Mouse (Mus musculus): ENCODE measurements around the gene Ptpre. TPM values are rescaled to one million over a fixed set of nuclear protein-coding genes. Genes with fewer than 3 reads are reported as not detected.

Gene Ptpre
- polyA plus RNA-seq, 1 experiment from 2014 or later, result 3.5 TPM

GRCm38 (mm10) chr7:135641698-135642507, 104.6 kb downstream of the Ptpre start:
- WGBS, result 63% methylated on average over 14 of the region's 14 CpGs
- no peak overlapping the region for H3K4me2 ChIP-seq (replicated peaks)
- ATAC-seq (ENCODE audit: low FRiP score, low read depth), result no peak
- H3K4me3 ChIP-seq, result no peak overlapping the region
- no peaks in the 10 kb centered on the region for H3K36me3 ChIP-seq
- H3K27me3 ChIP-seq, result no peaks in the 10 kb centered on the region
- H3K9ac ChIP-seq, result no peak overlapping the region
- no peak overlapping the region for H3K27ac ChIP-seq
- no peaks in the 10 kb centered on the region for H3K9me3 ChIP-seq
- H3K4me1 ChIP-seq, result peaks cover 5% of the 10 kb centered on the region

GRCm38 (mm10) chr7:135644452-135644851, 107.2 kb downstream of the Ptpre start:
- Histone ChIP-seq H3K4me1 (no peaks in the 10 kb centered on the region), H3K9ac (no peak overlapping the region), H3K4me3 (no peak overlapping the region), H3K27ac (no peak overlapping the region), H3K4me2 (replicated peaks) (no peak overlapping the region), H3K36me3 (no peaks in the 10 kb centered on the region), H3K27me3 (no peaks in the 10 kb centered on the region), H3K9me3 (0 out of 2 replicates have a peak, but pooled peaks cover 6% of the 10 kb centered on the region)
- 84% methylated on average over 1 of the region's 1 CpGs for WGBS
- ATAC-seq (ENCODE audit: low FRiP score, low read depth), result no peak

- no peak overlapping the region for H3K4me3 ChIP-seq
- no peak overlapping the region for H3K4me2 ChIP-seq (replicated peaks)
- 82% methylated on average over 6 of the region's 6 CpGs for WGBS
- no peaks in the 10 kb centered on the region for H3K36me3 ChIP-seq
- no peak overlapping the region for H3K27ac ChIP-seq
- ATAC-seq (ENCODE audit: low FRiP score, low read depth), result no peak
- H3K27me3 ChIP-seq, result no peaks in the 10 kb centered on the region
- H3K4me1 ChIP-seq, result peaks cover 5% of the 10 kb centered on the region; the same call in 1 of the 2 replicates
- no peak overlapping the region for H3K9ac ChIP-seq
- H3K9me3 ChIP-seq, result 0 out of 2 replicates have a peak, but pooled peaks cover 6% of the 10 kb centered on the region
These were observed 109.7 kb downstream of the Ptpre start for GRCm38 (mm10) chr7:135646976-135647375.

- Histone ChIP-seq H3K36me3 (no peaks in the 10 kb centered on the region), H3K27me3 (no peaks in the 10 kb centered on the region), H3K4me3 (no peak overlapping the region), H3K27ac (no peak overlapping the region), H3K9me3 (0 out of 2 replicates have a peak, but pooled peaks cover 6% of the 10 kb centered on the region), H3K4me2 (replicated peaks) (no peak overlapping the region), H3K9ac (no peak overlapping the region), H3K4me1 (peaks cover 18% of the 10 kb centered on the region)
- ATAC-seq (ENCODE audit: low FRiP score, low read depth), result no peak
- WGBS, result 84% methylated on average over 8 of the region's 8 CpGs
These were observed 111.5 kb downstream of the Ptpre start for GRCm38 (mm10) chr7:135648821-135649220.

GRCm38 (mm10) chr7:135649306-135649705, 112.0 kb downstream of the Ptpre start:
- Histone ChIP-seq H3K9ac (no peak overlapping the region), H3K4me3 (no peak overlapping the region), H3K27me3 (no peaks in the 10 kb centered on the region), H3K36me3 (no peaks in the 10 kb centered on the region), H3K4me1 (peaks cover 18% of the 10 kb centered on the region), H3K27ac (no peak overlapping the region), H3K4me2 (replicated peaks) (no peak overlapping the region), H3K9me3 (0 out of 2 replicates have a peak, but pooled peaks cover 6% of the 10 kb centered on the region)
- ATAC-seq (ENCODE audit: low FRiP score, low read depth), result no peak
- 82% methylated on average over 1 of the region's 1 CpGs for WGBS

GRCm38 (mm10) chr7:135650061-135650460, 112.8 kb downstream of the Ptpre start:
- 81% methylated on average over 5 of the region's 5 CpGs for WGBS
- H3K36me3 ChIP-seq, result no peaks in the 10 kb centered on the region

GRCm38 (mm10) chr7:135651831-135652511, 114.7 kb downstream of the Ptpre start:
- H3K4me1 ChIP-seq, result peaks cover 18% of the 10 kb centered on the region
- 0 out of 2 replicates have a peak, but pooled peaks cover 6% of the 10 kb centered on the region for H3K9me3 ChIP-seq
- H3K36me3 ChIP-seq, result no peaks in the 10 kb centered on the region
- H3K4me2 ChIP-seq (replicated peaks), result peak overlapping the region; percentile 42
- WGBS, result 40% methylated on average over 18 of the region's 18 CpGs
- no peak for ATAC-seq (ENCODE audit: low FRiP score, low read depth)
- no peak overlapping the region for H3K9ac ChIP-seq
- H3K4me3 ChIP-seq, result peak overlapping the region; percentile 19
- no peaks in the 10 kb centered on the region for H3K27me3 ChIP-seq
- peak overlapping the region; percentile 10; the same call in 1 of the 2 replicates for H3K27ac ChIP-seq

More at GRCm38 (mm10) chr7:135650061-135650460, 112.8 kb downstream of the Ptpre start:
- H3K4me1 ChIP-seq, result peaks cover 18% of the 10 kb centered on the region
- no peak overlapping the region for H3K4me2 ChIP-seq (replicated peaks)
- no peak for ATAC-seq (ENCODE audit: low FRiP score, low read depth)
- no peak overlapping the region for H3K9ac ChIP-seq
- 0 out of 2 replicates have a peak, but pooled peaks cover 6% of the 10 kb centered on the region for H3K9me3 ChIP-seq
- H3K4me3 ChIP-seq, result no peak overlapping the region
- no peak overlapping the region for H3K27ac ChIP-seq
- no peaks in the 10 kb centered on the region for H3K27me3 ChIP-seq

GRCm38 (mm10) chr7:135652781-135653180, 115.5 kb downstream of the Ptpre start:
- no peak for ATAC-seq (ENCODE audit: low FRiP score, low read depth)
- Histone ChIP-seq H3K27ac (no peak overlapping the region), H3K4me1 (peaks cover 18% of the 10 kb centered on the region), H3K4me2 (replicated peaks) (peak overlapping the region; percentile 42), H3K36me3 (no peaks in the 10 kb centered on the region), H3K27me3 (no peaks in the 10 kb centered on the region), H3K9ac (no peak overlapping the region), H3K4me3 (no peak overlapping the region), H3K9me3 (0 out of 2 replicates have a peak, but pooled peaks cover 6% of the 10 kb centered on the region)
- 53% methylated on average over 11 of the region's 11 CpGs for WGBS

- peaks cover 18% of the 10 kb centered on the region for H3K4me1 ChIP-seq
- H3K27me3 ChIP-seq, result no peaks in the 10 kb centered on the region
- WGBS, result 90% methylated on average over 7 of the region's 7 CpGs
These were observed 116.3 kb downstream of the Ptpre start for GRCm38 (mm10) chr7:135653601-135654000.

GRCm38 (mm10) chr7:135654288-135654687, 117.0 kb downstream of the Ptpre start:
- no peak overlapping the region for H3K27ac ChIP-seq
- no peak overlapping the region for H3K4me3 ChIP-seq
- no peak overlapping the region for H3K9ac ChIP-seq
- no peaks in the 10 kb centered on the region for H3K9me3 ChIP-seq
- 85% methylated on average over 6 of the region's 6 CpGs for WGBS
- H3K4me1 ChIP-seq, result peaks cover 18% of the 10 kb centered on the region
- H3K4me2 ChIP-seq (replicated peaks), result no peak overlapping the region
- ATAC-seq (ENCODE audit: low FRiP score, low read depth), result no peak
- no peaks in the 10 kb centered on the region for H3K36me3 ChIP-seq
- no peaks in the 10 kb centered on the region for H3K27me3 ChIP-seq

More at GRCm38 (mm10) chr7:135653601-135654000, 116.3 kb downstream of the Ptpre start:
- H3K4me3 ChIP-seq, result no peak overlapping the region
- no peak for ATAC-seq (ENCODE audit: low FRiP score, low read depth)
- H3K4me2 ChIP-seq (replicated peaks), result no peak overlapping the region
- no peak overlapping the region for H3K27ac ChIP-seq
- H3K36me3 ChIP-seq, result no peaks in the 10 kb centered on the region
- H3K9me3 ChIP-seq, result no peaks in the 10 kb centered on the region
- no peak overlapping the region for H3K9ac ChIP-seq

- Histone ChIP-seq H3K9me3 (no peaks in the 10 kb centered on the region), H3K36me3 (no peaks in the 10 kb centered on the region), H3K4me1 (peaks cover 18% of the 10 kb centered on the region), H3K27ac (no peak overlapping the region), H3K27me3 (no peaks in the 10 kb centered on the region), H3K9ac (no peak overlapping the region), H3K4me3 (no peak overlapping the region), H3K4me2 (replicated peaks) (no peak overlapping the region)
- ATAC-seq (ENCODE audit: low FRiP score, low read depth), result no peak
- WGBS, result 80% methylated on average over 4 of the region's 4 CpGs
These were observed 117.8 kb downstream of the Ptpre start for GRCm38 (mm10) chr7:135655113-135655512.

GRCm38 (mm10) chr7:135658150-135658549, 120.9 kb downstream of the Ptpre start:
- no peak for ATAC-seq (ENCODE audit: low FRiP score, low read depth)
- Histone ChIP-seq H3K27ac (no peak overlapping the region), H3K36me3 (no peaks in the 10 kb centered on the region), H3K4me3 (no peak overlapping the region), H3K27me3 (no peaks in the 10 kb centered on the region), H3K9ac (no peak overlapping the region), H3K4me2 (replicated peaks) (no peak overlapping the region), H3K4me1 (peaks cover 2% of the 10 kb centered on the region; the same call in 1 of the 2 replicates), H3K9me3 (no peaks in the 10 kb centered on the region)
- WGBS, result 84% methylated on average over 7 of the region's 7 CpGs

Measured in limb, embryonic 13.5 days (tissue).